Mouse (Mus musculus): ENCODE measurements at regions not wholly inside any gene's neighbourhood (a gene's known extent, or its start where the extent isn't known, plus 50 kb on each side); places are given as distances from the start of the nearest gene placed in this dataset.

GRCm38 (mm10) chr1:184603136-184603535 is 129.3 kb downstream of the Hlx start:
- DNase-seq: no peak

- no peak for DNase-seq
These were observed 137.0 kb downstream of the Hlx start for GRCm38 (mm10) chr1:184595449-184595848.

GRCm38 (mm10) chr1:184590634-184591033 is 141.8 kb downstream of the Hlx start:
- DNase-seq: no peak

DNA sequence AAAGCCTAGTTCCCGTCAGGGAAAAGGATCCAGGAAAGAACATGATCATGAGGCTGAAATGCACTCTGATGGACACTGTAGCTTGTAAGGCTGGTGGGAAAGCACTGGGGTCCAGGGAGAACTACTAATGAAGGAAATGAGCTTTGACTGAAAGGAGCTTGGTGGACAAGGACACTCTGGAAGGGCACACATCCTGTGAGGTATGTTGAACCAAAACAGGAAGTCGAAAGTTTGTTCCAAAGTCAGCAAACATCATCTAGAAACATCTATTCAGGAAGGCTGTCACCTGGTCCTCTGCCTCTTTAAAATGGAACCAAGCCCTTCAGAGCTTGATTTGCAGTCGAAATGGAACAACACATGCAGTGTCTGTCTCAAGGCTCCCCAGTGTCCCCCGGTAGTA is 143.1 kb downstream of the Hlx start:
- DNase-seq: no peak

- DNase-seq: no peak
These were observed 147.9 kb downstream of the Hlx start for GRCm38 (mm10) chr1:184584505-184584874.

GRCm38 (mm10) chr1:184583751-184584504 is 148.5 kb downstream of the Hlx start:
- DNase-seq: no peak

GRCm38 (mm10) chr1:184579475-184579874 is 152.9 kb downstream of the Hlx start:
- DNase-seq: no peak

DNA sequence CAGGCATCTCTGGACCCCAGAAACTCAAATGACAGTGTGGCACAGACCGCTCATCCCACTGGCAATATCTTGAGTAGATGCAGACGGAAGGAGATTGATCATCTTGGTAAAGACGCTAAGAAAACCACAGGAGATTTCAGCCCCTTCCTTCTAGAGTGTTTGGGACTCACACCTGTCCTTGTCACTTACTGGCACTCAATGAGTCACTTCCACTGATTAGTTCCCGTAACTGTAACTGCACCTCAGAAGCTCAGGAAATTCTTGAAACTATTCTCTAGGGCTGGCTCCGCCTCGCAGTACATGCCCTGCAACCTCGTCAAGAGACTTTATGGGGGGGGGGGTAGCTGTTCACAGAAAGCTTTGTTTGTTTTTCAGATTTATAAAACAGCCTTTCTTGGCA is 155.9 kb downstream of the Hlx start:
- no peak for DNase-seq

- DNase-seq: no peak
These were observed 159.1 kb downstream of the Hlx start for GRCm38 (mm10) chr1:184573325-184573724.

DNA sequence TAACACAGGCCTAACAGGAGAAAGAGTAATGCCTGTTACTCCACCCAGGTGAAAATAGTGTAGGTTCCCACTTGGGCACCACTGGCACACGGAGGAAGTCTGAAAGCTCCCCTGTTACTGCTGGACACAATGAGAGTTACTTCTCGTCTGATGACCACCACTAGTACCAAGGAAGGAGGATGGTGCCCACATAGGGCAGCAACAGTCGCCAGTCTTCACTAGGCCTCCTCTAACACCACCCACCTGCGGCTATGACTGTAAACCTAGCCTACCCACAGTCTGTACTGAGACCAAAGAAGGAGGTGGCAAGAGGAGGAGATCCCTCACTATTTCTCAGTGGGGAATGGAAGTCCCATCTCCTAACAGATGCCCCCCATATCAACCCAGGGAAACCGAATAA is 161.7 kb downstream of the Hlx start:
- DNase-seq: no peak

GRCm38 (mm10) chr1:184562926-184563325 is 169.5 kb downstream of the Hlx start:
- no peak for DNase-seq

DNA sequence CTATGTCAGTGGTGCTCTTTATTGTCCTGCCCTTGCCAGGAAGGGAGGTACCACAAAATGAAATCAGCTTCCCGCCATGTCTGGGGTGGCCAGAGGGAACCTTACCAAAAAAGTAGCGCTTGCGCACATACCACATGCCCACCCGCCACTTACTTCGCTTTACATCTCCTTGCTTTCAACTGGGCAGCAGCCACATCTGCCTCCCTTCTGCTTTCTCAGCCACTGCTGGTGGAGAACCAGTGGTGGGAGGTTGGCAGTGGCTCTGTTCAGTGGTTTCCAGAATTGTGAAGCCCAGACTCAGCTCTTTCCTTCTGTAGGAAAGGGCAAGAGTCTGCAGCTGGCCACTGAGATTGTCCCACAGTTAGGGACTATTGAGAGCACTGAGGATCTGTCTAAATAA is 170.2 kb downstream of the Hlx start:
- no peak for DNase-seq

GRCm38 (mm10) chr1:184559543-184559942 is 172.9 kb downstream of the Hlx start:
- DNase-seq: no peak

DNA sequence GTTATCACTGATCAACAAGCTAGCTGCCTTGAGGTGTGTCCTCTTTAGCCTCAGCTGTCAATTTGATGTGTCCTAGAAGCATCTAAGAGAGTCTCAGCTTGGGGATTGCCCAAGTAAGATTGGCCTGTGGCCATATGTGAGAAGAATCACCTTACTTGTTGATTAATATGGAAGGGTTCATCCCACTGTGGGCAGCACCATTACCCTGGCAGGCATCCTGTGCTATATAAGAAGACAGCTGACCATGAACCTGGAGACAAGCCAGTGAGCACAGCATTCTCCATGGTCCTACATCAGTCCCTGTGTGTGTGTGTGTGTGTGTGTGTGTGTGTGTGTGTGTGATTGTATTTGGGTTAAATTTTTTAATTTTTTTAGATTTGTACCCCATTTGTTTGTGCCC is 178.6 kb downstream of the Hlx start:
- DNase-seq: no peak

DNA sequence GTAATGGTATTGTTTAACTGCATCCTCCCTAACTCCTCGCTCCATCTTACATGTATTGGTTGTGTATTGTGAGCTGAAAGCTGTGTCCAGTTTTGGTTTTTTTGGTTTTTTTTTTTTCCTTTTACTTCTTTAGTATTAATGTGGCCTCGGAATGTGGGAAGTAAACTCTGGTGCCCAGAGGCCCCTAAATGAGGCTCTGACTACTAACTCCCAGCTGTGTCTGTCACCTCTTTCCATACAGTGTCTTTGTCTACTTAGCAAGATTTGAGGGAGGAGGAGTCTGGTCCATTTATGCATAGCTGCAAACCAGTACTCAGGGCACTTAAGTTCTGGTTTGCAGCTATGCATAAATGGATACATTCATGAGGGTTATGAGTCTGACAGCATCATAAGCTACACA is 181.9 kb downstream of the Hlx start:
- no peak for DNase-seq

DNA sequence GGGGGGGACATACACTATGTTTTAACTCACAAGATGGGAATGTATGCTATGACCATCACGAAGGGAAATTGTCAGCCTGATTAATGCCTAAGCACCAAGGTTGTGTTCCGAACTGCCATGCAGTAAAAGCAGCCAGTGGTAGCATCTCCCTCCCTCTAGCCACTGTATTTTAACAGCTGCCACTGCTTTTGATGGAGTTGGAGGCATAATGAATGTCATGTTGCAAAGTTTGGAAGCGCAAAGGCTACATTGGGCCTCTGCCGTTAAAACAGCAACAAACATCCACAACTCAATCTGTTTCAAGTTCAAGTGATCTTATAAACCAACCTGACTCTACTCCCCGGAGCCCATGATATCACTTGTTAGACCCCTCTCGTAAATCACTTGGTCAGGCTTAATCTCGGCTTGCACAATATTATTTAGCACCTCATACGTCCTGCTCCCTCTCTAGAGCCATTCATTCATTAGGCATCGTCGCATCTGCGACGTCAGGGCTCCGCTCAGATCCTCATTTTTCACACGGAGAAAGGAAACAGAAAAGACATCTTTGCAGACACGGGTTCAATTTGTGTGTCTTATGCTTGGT is 184.7 kb downstream of the Hlx start:
- DNase-seq: no peak

- no peak for DNase-seq
These were observed 186.2 kb downstream of the Hlx start for GRCm38 (mm10) chr1:184546140-184546661.

DNA sequence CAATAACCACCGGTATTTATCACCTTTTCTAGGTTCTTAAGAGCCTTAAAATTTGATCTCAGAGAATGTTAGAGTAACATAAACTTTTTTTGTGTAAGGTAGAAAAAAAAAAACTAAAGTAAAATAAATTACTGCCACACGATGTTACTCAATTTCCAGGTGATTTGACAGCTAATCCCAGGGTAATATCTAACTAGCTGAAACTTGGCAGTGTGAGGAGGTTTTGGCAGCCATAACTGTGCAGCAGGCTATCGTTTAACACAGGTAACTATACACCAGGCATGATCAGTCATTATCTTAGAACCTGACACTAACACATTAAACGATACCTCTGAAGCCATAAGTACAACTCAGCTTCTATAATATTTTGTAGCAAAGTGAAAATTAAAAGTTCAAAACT is 187.3 kb downstream of the Hlx start:
- DNase-seq: no peak

- DNase-seq: no peak
These were observed 189.9 kb downstream of the Hlx start for GRCm38 (mm10) chr1:184542321-184543115.

- no peak for DNase-seq
These were observed 192.6 kb downstream of the Hlx start for GRCm38 (mm10) chr1:184539818-184540217.

GRCm38 (mm10) chr1:184536311-184537200 is 195.9 kb downstream of the Hlx start:
- no peak for DNase-seq

- DNase-seq: no peak
These were observed 196.7 kb downstream of the Hlx start for GRCm38 (mm10) chr1:184535691-184536090.

GRCm38 (mm10) chr1:184534511-184534910 is 197.9 kb downstream of the Hlx start:
- DNase-seq: no peak
